Mouse (Mus musculus): ENCODE data around the gene 1700092M07Rik. TPM values are rescaled to one million over a fixed set of nuclear protein-coding genes. Genes with fewer than 3 reads are reported as not detected.
"Not testable (repeated sequence)": the region's sequence is repeated elsewhere in the genome, so short reads cannot be mapped to it uniquely, and the experiment has no call there.

1700092M07Rik gene
- polyA plus RNA-seq, 1 experiment from 2014 or later: 1.7 TPM

DNA sequence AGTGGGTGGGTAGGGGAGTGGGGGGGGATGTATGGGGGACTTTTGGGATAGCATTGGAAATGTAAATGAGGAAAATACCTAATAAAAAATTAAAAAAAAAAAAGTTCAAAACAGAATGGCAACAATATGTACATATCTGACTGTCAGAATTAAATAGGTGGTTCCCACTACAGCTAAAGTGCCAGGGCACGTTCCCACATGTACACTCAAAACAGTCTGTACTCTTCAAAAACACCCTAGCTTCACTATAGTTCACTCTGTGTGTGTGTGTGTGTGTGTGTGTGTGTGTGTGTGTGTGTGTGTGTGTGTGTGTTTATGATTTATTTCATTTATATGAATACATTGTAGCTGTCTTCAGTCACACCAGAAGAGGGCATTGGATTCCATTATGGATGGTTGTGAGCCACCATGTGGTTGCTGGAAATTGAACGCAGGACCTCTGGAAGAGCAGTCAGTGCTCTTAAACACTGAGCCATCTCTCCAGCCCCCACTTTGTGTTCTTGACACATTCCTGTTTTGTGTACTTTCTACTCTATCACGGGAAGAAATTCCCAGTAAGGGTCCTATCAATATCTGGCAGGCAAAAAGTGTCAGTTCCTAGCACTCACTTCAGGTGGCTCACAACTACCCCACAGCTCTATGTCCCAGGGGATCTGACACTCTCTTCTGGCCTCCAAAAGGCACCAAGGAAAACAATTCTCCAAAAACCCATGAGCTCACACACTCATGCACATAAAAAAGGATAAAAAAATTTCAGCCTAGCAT is 12.0 kb upstream of the 1700092M07Rik start:
- WGBS: 50% methylated on average over 3 of the region's 3 CpGs
- not testable (repeated sequence) for H3K27ac ChIP-seq (ENCODE audit: low read depth, low read length); H3K4me1 ChIP-seq (replicated peaks; ENCODE audit: control insufficient read depth, insufficient read depth, low read length); ATAC-seq (replicated peaks; ENCODE audit: low FRiP score); H3K9me3 ChIP-seq (ENCODE audit: control insufficient read depth, low read length); H3K9ac ChIP-seq (ENCODE audit: low read depth, low read length); H3K4me2 ChIP-seq; H3K27me3 ChIP-seq (replicated peaks; ENCODE audit: control insufficient read depth, insufficient read depth, low read length); DNase-seq (ENCODE audit: low spot score); H3K4me3 ChIP-seq (ENCODE audit: low read depth, low read length)
- peaks cover 22% of the 10 kb centered on the region for H3K36me3 ChIP-seq (ENCODE audit: control insufficient read depth, insufficient read depth, low read length)

DNA sequence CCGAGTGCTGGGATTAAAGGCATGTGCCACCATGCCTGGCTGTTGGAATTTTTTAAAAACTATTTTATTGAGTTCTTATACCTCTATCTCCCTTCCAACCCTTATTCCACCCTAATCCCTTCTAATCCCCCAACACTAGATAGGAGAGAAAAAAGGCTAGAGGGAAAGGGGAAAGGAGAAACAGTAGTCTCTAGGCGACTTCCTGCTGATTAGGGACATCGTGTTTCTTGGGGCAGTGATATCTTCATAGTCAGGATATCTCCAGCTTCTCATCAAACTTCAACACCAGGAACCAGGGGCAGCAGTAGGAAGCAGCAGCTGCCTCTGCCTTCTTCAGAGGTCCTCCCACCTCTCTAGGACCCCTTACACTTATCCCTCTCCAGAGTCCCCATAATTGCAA is 6.2 kb upstream of the 1700092M07Rik start:
- no peak for ATAC-seq (replicated peaks; ENCODE audit: low FRiP score)

DNA sequence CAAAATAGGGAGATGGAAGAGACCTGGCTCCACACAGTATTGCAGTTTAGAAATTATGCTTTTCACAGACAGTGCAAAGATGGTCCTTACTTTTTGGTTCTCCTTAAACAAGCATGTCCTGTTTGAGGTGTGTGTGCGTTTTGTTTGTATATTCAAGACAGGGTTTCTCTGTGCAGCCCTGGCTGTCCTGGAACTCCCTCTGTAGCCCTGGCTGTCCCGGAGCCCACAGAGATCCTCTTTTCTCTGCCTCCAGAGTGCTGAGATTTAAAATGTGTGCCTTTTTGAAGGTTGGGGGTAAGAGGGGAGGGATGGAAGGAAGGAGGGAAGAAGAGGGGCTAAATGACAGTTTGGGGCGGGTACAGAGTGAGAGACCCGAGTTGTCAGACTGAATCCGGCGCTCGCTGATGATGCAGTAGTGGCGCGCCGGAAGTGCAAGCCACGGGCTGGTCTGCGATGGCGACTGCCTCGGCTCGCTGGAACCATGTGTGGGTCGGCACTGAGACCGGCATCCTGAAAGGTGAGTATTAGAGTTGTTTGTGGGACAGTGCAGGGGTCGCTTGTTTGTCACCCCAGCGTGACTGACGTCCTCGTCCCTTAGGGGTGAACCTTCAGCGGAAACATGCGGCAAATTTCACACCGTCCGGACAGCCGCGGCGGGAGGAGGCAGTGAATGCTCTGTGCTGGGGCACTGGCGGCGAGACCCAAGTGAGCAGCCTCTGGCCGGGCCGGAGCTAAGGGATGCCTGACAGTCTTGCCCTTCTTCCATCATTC is 4.9 kb upstream of the 1700092M07Rik start, which contains the start of gene Wdr74:
Gene Wdr74 (plus strand): TSS at position 439 of the 771 bp plus-strand sequence.
- under 1% methylated on average over 32 of the region's 32 CpGs for WGBS
- Histone ChIP-seq H3K4me3 (ENCODE audit: low read depth, low read length) (peak within 1 kb of the TSS; percentile 79), H3K4me2 (peak within 1 kb of the TSS; percentile 68), H3K27me3 (replicated peaks; ENCODE audit: control insufficient read depth, insufficient read depth, low read length) (no peaks in the 10 kb centered on the region), H3K36me3 (ENCODE audit: control insufficient read depth, insufficient read depth, low read length) (peaks cover 25% of the 10 kb centered on the region), H3K9ac (ENCODE audit: low read depth, low read length) (peak within 1 kb of the TSS; percentile 81), H3K27ac (ENCODE audit: low read depth, low read length) (peak within 1 kb of the TSS; percentile 42), H3K9me3 (ENCODE audit: control insufficient read depth, low read length) (peaks cover 2% of the 10 kb centered on the region; the same call in 1 of the 2 replicates), H3K4me1 (replicated peaks; ENCODE audit: control insufficient read depth, insufficient read depth, low read length) (peaks cover 14% of the 10 kb centered on the region; the same call in 1 of the 2 replicates)
- ATAC-seq (replicated peaks; ENCODE audit: low FRiP score) (peak; percentile 90), DNase-seq (ENCODE audit: low spot score) (peak; percentile 92)

More for the DNA sequence above, 6.2 kb upstream of the 1700092M07Rik start:
- 42% methylated on average over 3 of the region's 3 CpGs for WGBS
- H3K36me3 ChIP-seq (ENCODE audit: control insufficient read depth, insufficient read depth, low read length): peaks cover 14% of the 10 kb centered on the region
- peaks cover 2% of the 10 kb centered on the region; the same call in 1 of the 2 replicates for H3K9me3 ChIP-seq (ENCODE audit: control insufficient read depth, low read length)
- H3K9ac ChIP-seq (ENCODE audit: low read depth, low read length): no peak overlapping the region
- H3K27me3 ChIP-seq (replicated peaks; ENCODE audit: control insufficient read depth, insufficient read depth, low read length): no peaks in the 10 kb centered on the region
- H3K4me2 ChIP-seq: no peak overlapping the region
- H3K27ac ChIP-seq (ENCODE audit: low read depth, low read length): no peak overlapping the region
- peaks cover 11% of the 10 kb centered on the region; the same call in 1 of the 2 replicates for H3K4me1 ChIP-seq (replicated peaks; ENCODE audit: control insufficient read depth, insufficient read depth, low read length)
- no peak for DNase-seq (ENCODE audit: low spot score)
- no peak overlapping the region for H3K4me3 ChIP-seq (ENCODE audit: low read depth, low read length)

DNA sequence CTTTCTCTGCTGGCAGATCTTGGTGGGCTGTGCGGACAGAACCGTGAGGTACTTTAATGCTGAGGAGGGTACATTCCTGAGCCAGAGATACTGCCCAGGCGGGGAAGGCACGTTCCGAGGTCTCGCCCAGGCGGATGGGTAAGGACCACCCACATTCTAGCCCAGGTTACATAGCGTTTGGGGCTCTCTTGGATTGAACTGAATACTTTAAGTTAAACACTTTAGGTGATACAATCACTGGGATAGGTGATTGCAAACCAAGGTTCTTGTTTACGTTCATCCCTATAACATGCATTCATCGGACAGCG is 4.4 kb upstream of the 1700092M07Rik start:
- peak overlapping the region; percentile 81 for H3K9ac ChIP-seq (ENCODE audit: low read depth, low read length)
- H3K4me2 ChIP-seq: peak overlapping the region; percentile 68
- H3K36me3 ChIP-seq (ENCODE audit: control insufficient read depth, insufficient read depth, low read length): peaks cover 26% of the 10 kb centered on the region
- peaks cover 15% of the 10 kb centered on the region for H3K4me1 ChIP-seq (replicated peaks; ENCODE audit: control insufficient read depth, insufficient read depth, low read length)
- H3K27ac ChIP-seq (ENCODE audit: low read depth, low read length): peak overlapping the region; percentile 34; the same call in 1 of the 2 replicates
- H3K27me3 ChIP-seq (replicated peaks; ENCODE audit: control insufficient read depth, insufficient read depth, low read length): no peaks in the 10 kb centered on the region
- H3K9me3 ChIP-seq (ENCODE audit: control insufficient read depth, low read length): peaks cover 2% of the 10 kb centered on the region; the same call in 1 of the 2 replicates
- H3K4me3 ChIP-seq (ENCODE audit: low read depth, low read length): peak overlapping the region; percentile 79
- ATAC-seq (replicated peaks; ENCODE audit: low FRiP score) (peak; percentile 64), DNase-seq (ENCODE audit: low spot score) (no peak)
- 2% methylated on average over 11 of the region's 11 CpGs for WGBS

DNA sequence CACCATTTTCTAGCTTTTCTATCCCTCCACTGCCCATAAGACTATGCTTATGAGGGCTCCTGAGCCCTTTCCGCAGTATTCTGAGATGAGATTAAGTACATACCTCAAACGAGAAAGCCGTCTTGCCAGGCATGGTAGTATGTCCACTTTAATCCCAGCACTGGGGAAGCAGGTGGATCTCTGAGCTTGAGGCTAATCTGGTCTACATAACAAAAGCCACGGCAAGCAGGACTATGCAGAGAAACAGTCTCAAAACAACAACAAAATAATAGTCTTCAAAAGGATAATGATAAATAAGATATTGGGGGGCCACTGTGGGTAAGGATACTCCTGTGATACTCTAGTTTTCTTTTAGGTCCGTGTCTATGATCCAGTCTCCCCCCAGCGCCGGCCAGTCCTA is 1.6 kb upstream of the 1700092M07Rik start:
- 92% methylated on average over 7 of the region's 7 CpGs for WGBS
- Histone ChIP-seq H3K27me3 (replicated peaks; ENCODE audit: control insufficient read depth, insufficient read depth, low read length) (no peaks in the 10 kb centered on the region), H3K9ac (ENCODE audit: low read depth, low read length) (no peak overlapping the region), H3K4me3 (ENCODE audit: low read depth, low read length) (no peak overlapping the region), H3K4me1 (replicated peaks; ENCODE audit: control insufficient read depth, insufficient read depth, low read length) (peaks cover 23% of the 10 kb centered on the region), H3K4me2 (no peak overlapping the region), H3K9me3 (ENCODE audit: control insufficient read depth, low read length) (no peaks in the 10 kb centered on the region), H3K36me3 (ENCODE audit: control insufficient read depth, insufficient read depth, low read length) (peaks cover 32% of the 10 kb centered on the region), H3K27ac (ENCODE audit: low read depth, low read length) (no peak overlapping the region)
- no peak for DNase-seq (ENCODE audit: low spot score)
- no peak for ATAC-seq (replicated peaks; ENCODE audit: low FRiP score)

DNA sequence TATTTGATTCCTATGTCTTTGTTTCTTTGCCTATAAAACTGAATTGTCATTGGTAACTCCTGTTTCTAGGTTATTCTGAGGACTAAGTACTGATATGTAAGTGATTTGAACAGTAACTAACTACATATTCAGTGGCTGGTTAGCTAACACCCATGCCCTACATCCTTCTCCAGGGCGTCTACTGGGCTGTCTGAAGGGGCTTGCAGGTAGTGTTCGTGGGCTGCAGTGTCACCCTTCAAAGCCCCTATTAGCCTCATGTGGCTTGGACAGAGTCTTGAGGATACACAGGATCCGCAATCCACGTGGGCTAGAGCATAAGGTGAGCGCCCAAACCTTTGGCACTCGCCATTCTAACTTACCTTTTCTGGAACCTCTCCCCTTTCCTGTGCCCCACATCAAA is 872 bp upstream of the 1700092M07Rik start:
- ATAC-seq (replicated peaks; ENCODE audit: low FRiP score): no peak
- Histone ChIP-seq H3K4me3 (ENCODE audit: low read depth, low read length) (no peak overlapping the region), H3K36me3 (ENCODE audit: control insufficient read depth, insufficient read depth, low read length) (peaks cover 33% of the 10 kb centered on the region), H3K9ac (ENCODE audit: low read depth, low read length) (no peak overlapping the region), H3K27ac (ENCODE audit: low read depth, low read length) (no peak overlapping the region), H3K4me1 (replicated peaks; ENCODE audit: control insufficient read depth, insufficient read depth, low read length) (peaks cover 23% of the 10 kb centered on the region), H3K4me2 (no peak overlapping the region), H3K9me3 (ENCODE audit: control insufficient read depth, low read length) (no peaks in the 10 kb centered on the region), H3K27me3 (replicated peaks; ENCODE audit: control insufficient read depth, insufficient read depth, low read length) (no peaks in the 10 kb centered on the region)
- no peak for DNase-seq (ENCODE audit: low spot score)
- WGBS: 84% methylated on average over 6 of the region's 6 CpGs

DNA sequence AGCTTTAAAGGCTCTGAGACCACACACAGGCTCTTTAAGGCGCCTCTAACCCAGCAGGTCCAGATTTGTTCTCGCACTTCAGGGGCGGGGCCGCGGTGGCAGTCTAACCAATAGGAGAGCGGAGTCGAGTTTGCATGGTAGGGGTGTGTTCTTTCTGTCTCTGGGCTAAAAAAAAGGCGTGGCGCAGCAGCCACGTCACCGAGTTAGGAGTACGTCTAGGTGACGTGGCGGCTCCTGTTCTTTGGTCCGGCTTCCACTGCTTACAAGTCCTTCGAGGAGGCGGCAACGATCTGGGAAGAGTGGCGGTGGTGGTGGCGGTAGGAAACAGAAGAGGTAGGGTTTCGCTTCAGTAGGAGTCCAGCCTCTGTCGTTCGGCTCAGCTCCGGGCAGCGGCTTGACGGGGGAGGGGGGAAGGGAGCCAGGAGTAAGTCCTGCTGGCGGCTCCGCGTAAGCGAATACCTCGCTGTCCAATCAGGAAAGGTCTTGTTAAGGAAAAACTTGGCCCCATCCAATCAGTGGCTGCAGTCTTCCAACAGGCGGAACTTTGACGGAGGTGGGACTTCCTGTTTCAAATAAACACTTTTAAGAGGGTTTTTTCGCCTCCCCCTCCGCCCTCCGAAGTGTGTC is 838 bp downstream of the 1700092M07Rik start, which contains the start of gene Stx5a:
Gene Stx5a (plus strand): TSS at position 171 of the 627 bp plus-strand sequence.
- WGBS: under 1% methylated on average over 36 of the region's 36 CpGs
- Histone ChIP-seq H3K9ac (ENCODE audit: low read depth, low read length) (peak within 1 kb of the TSS; percentile 95), H3K4me2 (peak within 1 kb of the TSS; percentile 89), H3K27me3 (replicated peaks; ENCODE audit: control insufficient read depth, insufficient read depth, low read length) (no peaks in the 10 kb centered on the region), H3K4me1 (replicated peaks; ENCODE audit: control insufficient read depth, insufficient read depth, low read length) (peaks cover 19% of the 10 kb centered on the region), H3K36me3 (ENCODE audit: control insufficient read depth, insufficient read depth, low read length) (peaks cover 43% of the 10 kb centered on the region), H3K27ac (ENCODE audit: low read depth, low read length) (peak within 1 kb of the TSS; percentile 85), H3K9me3 (ENCODE audit: control insufficient read depth, low read length) (no peaks in the 10 kb centered on the region), H3K4me3 (ENCODE audit: low read depth, low read length) (peak within 1 kb of the TSS; percentile 94)
- peak; percentile 93 for DNase-seq (ENCODE audit: low spot score)
- peak; percentile 97 for ATAC-seq (replicated peaks; ENCODE audit: low FRiP score)

DNA sequence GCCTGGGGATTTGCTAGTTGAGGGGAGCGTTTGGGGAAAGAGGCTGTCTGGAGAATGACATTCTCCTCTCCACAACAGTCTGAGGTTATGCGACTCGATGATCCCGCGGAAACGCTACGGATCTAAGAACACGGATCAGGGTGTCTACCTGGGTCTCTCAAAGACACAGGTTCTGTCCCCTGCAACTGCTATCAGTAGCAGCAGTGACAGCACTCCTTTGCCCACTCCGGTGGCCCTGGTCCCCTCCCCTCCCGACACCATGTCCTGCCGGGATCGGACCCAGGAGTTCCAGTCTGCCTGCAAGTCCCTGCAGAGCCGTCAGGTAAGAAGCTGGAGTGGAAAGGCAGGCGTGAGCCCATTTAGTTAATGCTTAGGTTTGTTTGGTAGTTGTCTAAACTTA is 1.7 kb downstream of the 1700092M07Rik start:
- Histone ChIP-seq H3K4me2 (peak overlapping the region; percentile 89), H3K4me1 (replicated peaks; ENCODE audit: control insufficient read depth, insufficient read depth, low read length) (peaks cover 14% of the 10 kb centered on the region), H3K36me3 (ENCODE audit: control insufficient read depth, insufficient read depth, low read length) (peaks cover 42% of the 10 kb centered on the region), H3K9me3 (ENCODE audit: control insufficient read depth, low read length) (no peaks in the 10 kb centered on the region), H3K27ac (ENCODE audit: low read depth, low read length) (peak overlapping the region; percentile 85), H3K27me3 (replicated peaks; ENCODE audit: control insufficient read depth, insufficient read depth, low read length) (no peaks in the 10 kb centered on the region), H3K9ac (ENCODE audit: low read depth, low read length) (peak overlapping the region; percentile 95), H3K4me3 (ENCODE audit: low read depth, low read length) (peak overlapping the region; percentile 94)
- WGBS: 13% methylated on average over 14 of the region's 14 CpGs
- DNase-seq (ENCODE audit: low spot score): no peak
- no peak for ATAC-seq (replicated peaks; ENCODE audit: low FRiP score)
